Mouse (Mus musculus) lung, adult 2 months (tissue): ENCODE measurements at regions not wholly inside any gene's neighbourhood (a gene's known extent, or its start where the extent isn't known, plus 50 kb on each side); places are given as distances from the start of the nearest gene placed in this dataset.

ENCODE experiments used
- DNase-seq: peaks from one replicate; pipeline ENCODE4 v3.0.0; 2022
- H3K4me1 ChIP-seq: fragments of 200-500 bp; 2 replicates; pipeline ENCODE4 v1.6.1; 2011; ENCODE audit warnings: low read length; ENCODE audit not compliant: control insufficient read depth, insufficient read depth
- H3K4me3 ChIP-seq: fragments of 200-500 bp; replicated peaks from 2 replicates; pipeline ENCODE3; 2011; ENCODE audit warnings: low read depth, mild to moderate bottlenecking, control low read depth, low read length; ENCODE audit errors: extremely low read depth
- CTCF ChIP-seq: fragments of 200-500 bp; IDR thresholded peaks from 2 replicates; pipeline ENCODE4 v1.5.1; 2011; ENCODE audit warnings: mild to moderate bottlenecking, low read length, control low read depth; ENCODE audit not compliant: insufficient read depth
- POLR2A ChIP-seq: fragments of 200-500 bp; IDR thresholded peaks from 2 replicates; pipeline ENCODE4 v1.6.1; 2011; ENCODE audit warnings: low read depth, mild to moderate bottlenecking, control low read depth, low read length, borderline replicate concordance; ENCODE audit errors: extremely low read depth
- WGBS: fragments of 180-500 bp; shearing (Covaris S2); methylation state at CpG from one replicate; pipeline ENCODE4 v1.1.7; 2018; 5-methylcytosine and 5-hydroxymethylcytosine counted together

- TF ChIP-seq CTCF (no peak), POLR2A (no peak)
- no peak for DNase-seq
- H3K4me3 ChIP-seq = no peak overlapping the region
- no peaks in the 10 kb centered on the region for H3K4me1 ChIP-seq
These were observed 135.9 kb upstream of the Kcnip4 start for GRCm38 (mm10) chr5:49660598-49660997.

GRCm38 (mm10) chr5:49650953-49651352, 126.2 kb upstream of the Kcnip4 start:
- WGBS = 87% methylated on average over 5 of the region's 5 CpGs
- TF ChIP-seq POLR2A = no peak
- TF ChIP-seq CTCF = no peak
- no peaks in the 10 kb centered on the region for H3K4me1 ChIP-seq
- no peak for DNase-seq
- H3K4me3 ChIP-seq = no peak overlapping the region

GRCm38 (mm10) chr5:49645781-49646180, 121.1 kb upstream of the Kcnip4 start:
- no peak for TF ChIP-seq POLR2A
- TF ChIP-seq CTCF = no peak
- Histone ChIP-seq H3K4me1 (no peaks in the 10 kb centered on the region), H3K4me3 (no peak overlapping the region)
- WGBS = 72% methylated on average over 1 of the region's 1 CpGs
- no peak for DNase-seq

- no peak overlapping the region for H3K4me3 ChIP-seq
- WGBS = 83% methylated on average over 2 of the region's 2 CpGs
- no peak for DNase-seq
- H3K4me1 ChIP-seq = no peaks in the 10 kb centered on the region
- TF ChIP-seq CTCF = no peak
- TF ChIP-seq POLR2A = no peak
These were observed 119.9 kb upstream of the Kcnip4 start for GRCm38 (mm10) chr5:49644606-49645005.

GRCm38 (mm10) chr5:49642439-49642838, 117.7 kb upstream of the Kcnip4 start:
- TF ChIP-seq POLR2A = no peak
- TF ChIP-seq CTCF = no peak
- 68% methylated on average over 2 of the region's 2 CpGs for WGBS
- no peak for DNase-seq

GRCm38 (mm10) chr5:49641206-49641830, 116.6 kb upstream of the Kcnip4 start:
- no peak overlapping the region for H3K4me3 ChIP-seq
- H3K4me1 ChIP-seq = no peaks in the 10 kb centered on the region
- no peak for TF ChIP-seq CTCF
- TF ChIP-seq POLR2A = no peak
- no peak for DNase-seq
- 67% methylated on average over 12 of the region's 12 CpGs for WGBS

More at GRCm38 (mm10) chr5:49642439-49642838, 117.7 kb upstream of the Kcnip4 start:
- Histone ChIP-seq H3K4me3 (no peak overlapping the region), H3K4me1 (no peaks in the 10 kb centered on the region)

- no peak for TF ChIP-seq POLR2A
- TF ChIP-seq CTCF = no peak
- H3K4me3 ChIP-seq = no peak overlapping the region
- DNase-seq = no peak
- 83% methylated on average over 4 of the region's 4 CpGs for WGBS
- no peaks in the 10 kb centered on the region for H3K4me1 ChIP-seq
These were observed 114.9 kb upstream of the Kcnip4 start for GRCm38 (mm10) chr5:49639637-49640036.

GRCm38 (mm10) chr5:49620152-49620551, 95.4 kb upstream of the Kcnip4 start:
- TF ChIP-seq POLR2A = no peak
- TF ChIP-seq CTCF = no peak
- no peak for DNase-seq
- Histone ChIP-seq H3K4me1 (no peaks in the 10 kb centered on the region), H3K4me3 (no peak overlapping the region)
- WGBS = 93% methylated on average over 1 of the region's 1 CpGs

GRCm38 (mm10) chr5:49606761-49607160, 82.1 kb upstream of the Kcnip4 start:
- no peak for TF ChIP-seq POLR2A
- no peak for TF ChIP-seq CTCF
- no peak overlapping the region for H3K4me3 ChIP-seq
- DNase-seq = no peak
- WGBS = 35% methylated on average over 1 of the region's 1 CpGs
- H3K4me1 ChIP-seq = no peaks in the 10 kb centered on the region

GRCm38 (mm10) chr5:49580777-49581176, 56.1 kb upstream of the Kcnip4 start:
- Histone ChIP-seq H3K4me1 (no peaks in the 10 kb centered on the region), H3K4me3 (no peak overlapping the region)
- TF ChIP-seq CTCF (no peak), POLR2A (no peak)
- DNase-seq = no peak
- 62% methylated on average over 3 of the region's 3 CpGs for WGBS

- no peaks in the 10 kb centered on the region for H3K4me1 ChIP-seq
- WGBS = 48% methylated on average over 2 of the region's 2 CpGs
- no peak for DNase-seq
- no peak for TF ChIP-seq POLR2A
- TF ChIP-seq CTCF = no peak
- no peak overlapping the region for H3K4me3 ChIP-seq
These were observed 51.2 kb upstream of the Kcnip4 start for GRCm38 (mm10) chr5:49575901-49576300.
